Mouse (Mus musculus): ENCODE measurements around the gene Srrm4. TPM values are rescaled to one million over a fixed set of nuclear protein-coding genes. Genes with fewer than 3 reads are reported as not detected.

Gene Srrm4
- polyA plus RNA-seq, 1 experiment from 2014 or later: 0.27 TPM

GRCm38 (mm10) chr5:116568050-116568449, 23.6 kb downstream of the Srrm4 start:
- DNase-seq (ENCODE audit: low spot score) (no peak), ATAC-seq (no peak)
- H3K4me3 ChIP-seq (ENCODE audit: low read depth, low read length): no peak overlapping the region
- no peak overlapping the region for H3K9ac ChIP-seq (replicated peaks; ENCODE audit: low read depth)
- no peaks in the 10 kb centered on the region for H3K9me3 ChIP-seq (ENCODE audit: low read length)
- no peaks in the 10 kb centered on the region for H3K4me1 ChIP-seq (ENCODE audit: insufficient read depth, low read depth, low read length)
- WGBS: 86% methylated on average over 2 of the region's 2 CpGs
- TF ChIP-seq EP300 (IDR thresholded peaks at IDR 0.05): no peak
- no peak for TF ChIP-seq CTCF (IDR thresholded peaks at IDR 0.05)
- no peak overlapping the region for H3K4me2 ChIP-seq (replicated peaks; ENCODE audit: low read depth, low read length)
- no peaks in the 10 kb centered on the region for H3K27me3 ChIP-seq (replicated peaks; ENCODE audit: insufficient read depth, low read length)
- H3K36me3 ChIP-seq (ENCODE audit: insufficient read depth, low read length): no peaks in the 10 kb centered on the region
- no peak overlapping the region for H3K27ac ChIP-seq (ENCODE audit: low read length)

- no peak for TF ChIP-seq CTCF (IDR thresholded peaks at IDR 0.05)
- no peak for TF ChIP-seq EP300 (IDR thresholded peaks at IDR 0.05)
- Histone ChIP-seq H3K27ac (ENCODE audit: low read length) (no peak overlapping the region), H3K9ac (replicated peaks; ENCODE audit: low read depth) (no peak overlapping the region), H3K4me2 (replicated peaks; ENCODE audit: low read depth, low read length) (no peak overlapping the region), H3K27me3 (replicated peaks; ENCODE audit: insufficient read depth, low read length) (no peaks in the 10 kb centered on the region), H3K4me1 (ENCODE audit: insufficient read depth, low read depth, low read length) (no peaks in the 10 kb centered on the region), H3K9me3 (ENCODE audit: low read length) (no peaks in the 10 kb centered on the region), H3K4me3 (ENCODE audit: low read depth, low read length) (no peak overlapping the region), H3K36me3 (ENCODE audit: insufficient read depth, low read length) (no peaks in the 10 kb centered on the region)
- DNase-seq (ENCODE audit: low spot score): no peak
- no peak for ATAC-seq
- 86% methylated on average over 8 of the region's 8 CpGs for WGBS
These were observed 24.3 kb downstream of the Srrm4 start for GRCm38 (mm10) chr5:116567298-116567697.

GRCm38 (mm10) chr5:116566385-116567045, 25.1 kb downstream of the Srrm4 start:
- no peaks in the 10 kb centered on the region for H3K36me3 ChIP-seq (ENCODE audit: insufficient read depth, low read length)
- H3K4me1 ChIP-seq (ENCODE audit: insufficient read depth, low read depth, low read length): no peaks in the 10 kb centered on the region
- ATAC-seq (no peak), DNase-seq (ENCODE audit: low spot score) (no peak)
- no peaks in the 10 kb centered on the region for H3K9me3 ChIP-seq (ENCODE audit: low read length)
- no peak overlapping the region for H3K4me2 ChIP-seq (replicated peaks; ENCODE audit: low read depth, low read length)
- H3K9ac ChIP-seq (replicated peaks; ENCODE audit: low read depth): no peak overlapping the region
- WGBS: 69% methylated on average over 14 of the region's 14 CpGs
- H3K27me3 ChIP-seq (replicated peaks; ENCODE audit: insufficient read depth, low read length): no peaks in the 10 kb centered on the region
- TF ChIP-seq CTCF (IDR thresholded peaks at IDR 0.05): no peak
- no peak for TF ChIP-seq EP300 (IDR thresholded peaks at IDR 0.05)
- H3K27ac ChIP-seq (ENCODE audit: low read length): no peak overlapping the region
- no peak overlapping the region for H3K4me3 ChIP-seq (ENCODE audit: low read depth, low read length)

- Histone ChIP-seq H3K9ac (replicated peaks; ENCODE audit: low read depth) (no peak overlapping the region), H3K9me3 (ENCODE audit: low read length) (no peaks in the 10 kb centered on the region), H3K27me3 (replicated peaks; ENCODE audit: insufficient read depth, low read length) (no peaks in the 10 kb centered on the region), H3K4me3 (ENCODE audit: low read depth, low read length) (no peak overlapping the region), H3K27ac (ENCODE audit: low read length) (no peak overlapping the region), H3K4me1 (ENCODE audit: insufficient read depth, low read depth, low read length) (no peaks in the 10 kb centered on the region), H3K36me3 (ENCODE audit: insufficient read depth, low read length) (no peaks in the 10 kb centered on the region), H3K4me2 (replicated peaks; ENCODE audit: low read depth, low read length) (no peak overlapping the region)
- 80% methylated on average over 9 of the region's 9 CpGs for WGBS
- DNase-seq (ENCODE audit: low spot score) (no peak), ATAC-seq (no peak)
- no peak for TF ChIP-seq EP300 (IDR thresholded peaks at IDR 0.05)
- no peak for TF ChIP-seq CTCF (IDR thresholded peaks at IDR 0.05)
These were observed 26.0 kb downstream of the Srrm4 start for GRCm38 (mm10) chr5:116565573-116565972.

- H3K9me3 ChIP-seq (ENCODE audit: low read length): no peaks in the 10 kb centered on the region
- no peak overlapping the region for H3K27ac ChIP-seq (ENCODE audit: low read length)
- no peak overlapping the region for H3K9ac ChIP-seq (replicated peaks; ENCODE audit: low read depth)
- TF ChIP-seq CTCF (IDR thresholded peaks at IDR 0.05) (no peak), EP300 (IDR thresholded peaks at IDR 0.05) (no peak)
- WGBS: 68% methylated on average over 3 of the region's 3 CpGs
- H3K27me3 ChIP-seq (replicated peaks; ENCODE audit: insufficient read depth, low read length): no peaks in the 10 kb centered on the region
- no peaks in the 10 kb centered on the region for H3K4me1 ChIP-seq (ENCODE audit: insufficient read depth, low read depth, low read length)
- no peak for ATAC-seq
- no peak overlapping the region for H3K4me3 ChIP-seq (ENCODE audit: low read depth, low read length)
- DNase-seq (ENCODE audit: low spot score): no peak
- H3K36me3 ChIP-seq (ENCODE audit: insufficient read depth, low read length): no peaks in the 10 kb centered on the region
- no peak overlapping the region for H3K4me2 ChIP-seq (replicated peaks; ENCODE audit: low read depth, low read length)
These were observed 27.2 kb downstream of the Srrm4 start for GRCm38 (mm10) chr5:116564391-116564790.

- H3K9ac ChIP-seq (replicated peaks; ENCODE audit: low read depth): no peak overlapping the region
- H3K27me3 ChIP-seq (replicated peaks; ENCODE audit: insufficient read depth, low read length): no peaks in the 10 kb centered on the region
- 65% methylated on average over 6 of the region's 6 CpGs for WGBS
- no peak for TF ChIP-seq CTCF (IDR thresholded peaks at IDR 0.05)
- no peak for TF ChIP-seq EP300 (IDR thresholded peaks at IDR 0.05)
- no peak overlapping the region for H3K4me3 ChIP-seq (ENCODE audit: low read depth, low read length)
- H3K36me3 ChIP-seq (ENCODE audit: insufficient read depth, low read length): no peaks in the 10 kb centered on the region
- no peaks in the 10 kb centered on the region for H3K4me1 ChIP-seq (ENCODE audit: insufficient read depth, low read depth, low read length)
- ATAC-seq (no peak), DNase-seq (ENCODE audit: low spot score) (no peak)
- H3K27ac ChIP-seq (ENCODE audit: low read length): no peak overlapping the region
- no peaks in the 10 kb centered on the region for H3K9me3 ChIP-seq (ENCODE audit: low read length)
- no peak overlapping the region for H3K4me2 ChIP-seq (replicated peaks; ENCODE audit: low read depth, low read length)
These were observed 27.9 kb downstream of the Srrm4 start for GRCm38 (mm10) chr5:116563713-116564112.

- ATAC-seq: no peak
- DNase-seq (ENCODE audit: low spot score): no peak
- no peak for TF ChIP-seq EP300 (IDR thresholded peaks at IDR 0.05)
- TF ChIP-seq CTCF (IDR thresholded peaks at IDR 0.05): no peak
- 61% methylated on average over 7 of the region's 7 CpGs for WGBS
- no peak overlapping the region for H3K4me2 ChIP-seq (replicated peaks; ENCODE audit: low read depth, low read length)
- H3K9ac ChIP-seq (replicated peaks; ENCODE audit: low read depth): no peak overlapping the region
- H3K27me3 ChIP-seq (replicated peaks; ENCODE audit: insufficient read depth, low read length): no peaks in the 10 kb centered on the region
- no peak overlapping the region for H3K4me3 ChIP-seq (ENCODE audit: low read depth, low read length)
- H3K9me3 ChIP-seq (ENCODE audit: low read length): no peaks in the 10 kb centered on the region
- H3K36me3 ChIP-seq (ENCODE audit: insufficient read depth, low read length): no peaks in the 10 kb centered on the region
- H3K27ac ChIP-seq (ENCODE audit: low read length): no peak overlapping the region
- no peaks in the 10 kb centered on the region for H3K4me1 ChIP-seq (ENCODE audit: insufficient read depth, low read depth, low read length)
These were observed 32.5 kb downstream of the Srrm4 start for GRCm38 (mm10) chr5:116559091-116559490.

All from lung, postnatal 0 days (tissue).